Mouse (Mus musculus): ENCODE results near the gene Htr2b.

Htr2b gene

DNA sequence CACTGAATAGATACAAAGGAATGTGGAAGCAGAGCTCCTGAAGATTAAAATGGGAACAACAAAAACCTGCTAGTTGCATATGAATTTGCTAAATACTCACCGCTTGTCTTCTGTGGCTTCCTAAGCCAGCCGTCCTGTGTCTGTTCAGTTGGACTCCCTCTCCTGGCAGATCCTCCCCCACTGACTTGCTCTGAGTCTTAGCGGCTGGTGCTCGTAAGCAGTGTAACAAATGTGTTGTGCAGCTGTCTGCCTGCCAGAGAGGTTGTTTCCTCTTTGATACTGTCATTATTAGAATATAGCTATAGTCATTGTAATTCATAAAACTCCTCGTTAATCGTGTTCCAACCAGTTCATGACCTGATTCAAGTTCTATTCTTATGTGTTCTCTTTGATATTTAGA lies at the start of gene Htr2b:
Htr2b (minus strand) TSS at position 192 of the 400 bp plus-strand sequence.
- no peak for DNase-seq (ENCODE audit: low read depth, low spot score)

- no peak for DNase-seq (ENCODE audit: low read depth, low spot score)
Observed at GRCm38 (mm10) chr1:86161061-86161460, 49.3 kb upstream of the Htr2b start.

GRCm38 (mm10) chr1:86160479-86160878 lies 48.7 kb upstream of the Htr2b start:
- DNase-seq (ENCODE audit: low read depth, low spot score) = no peak

- DNase-seq (ENCODE audit: low read depth, low spot score) = no peak
Observed at GRCm38 (mm10) chr1:86160059-86160458, 48.3 kb upstream of the Htr2b start.

DNA sequence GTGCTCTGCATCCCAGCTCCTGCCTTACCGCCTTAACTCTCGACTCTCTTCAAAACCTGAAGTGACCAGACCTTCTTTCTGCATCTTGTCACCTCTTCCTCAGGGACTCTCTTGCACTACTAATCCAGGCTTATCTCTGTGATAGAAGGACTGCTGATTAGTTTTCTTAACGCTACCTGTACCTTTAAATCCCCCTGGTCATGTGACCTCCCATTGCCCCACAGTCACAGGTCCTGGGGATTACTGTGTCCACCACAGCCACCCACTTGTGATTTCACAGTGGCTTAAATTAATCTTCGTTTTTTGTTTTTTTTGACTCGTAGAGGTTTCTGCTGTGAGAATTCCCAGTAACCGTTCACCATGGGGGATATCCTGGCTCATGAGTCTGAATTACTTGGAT lies 44.8 kb upstream of the Htr2b start:
- DNase-seq (ENCODE audit: low read depth, low spot score) = no peak

DNA sequence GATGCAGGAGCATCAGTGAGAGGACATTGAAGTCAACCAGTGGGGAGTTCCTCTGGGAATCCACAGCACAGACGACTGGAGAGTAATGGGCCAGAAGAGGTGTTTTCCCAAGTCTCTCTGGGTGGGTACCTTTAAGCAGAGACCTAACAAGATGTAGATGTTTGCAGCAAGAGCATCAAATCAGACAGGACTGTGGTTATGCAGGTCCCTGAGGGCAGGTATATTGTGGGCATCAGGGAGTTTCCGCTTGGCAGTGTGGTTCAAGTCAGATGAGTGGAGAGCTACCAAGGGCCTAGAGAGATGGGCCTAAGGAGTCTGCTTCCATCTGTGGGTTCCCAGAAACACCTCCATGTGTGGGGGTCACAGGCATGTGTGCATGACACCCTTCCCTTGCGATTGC lies 44.3 kb upstream of the Htr2b start:
- no peak for DNase-seq (ENCODE audit: low read depth, low spot score)

DNA sequence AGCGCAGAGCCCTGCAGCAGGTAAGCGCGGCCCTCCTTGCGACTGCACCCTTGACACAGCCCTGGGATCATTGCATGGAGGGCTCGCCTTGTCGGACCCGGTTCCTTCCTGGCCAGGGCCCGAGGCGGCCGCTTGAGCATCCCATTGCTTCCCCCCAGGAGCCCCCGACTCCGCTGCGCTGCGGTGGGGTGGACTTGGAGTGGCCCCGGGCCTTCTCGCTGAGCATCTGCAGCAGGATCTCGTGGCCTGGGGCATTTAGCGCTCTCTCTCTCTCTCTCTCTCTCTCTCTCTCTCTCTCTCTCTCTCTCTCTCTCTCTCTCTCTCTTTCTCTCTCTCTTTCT lies 43.0 kb upstream of the Htr2b start:
- DNase-seq (ENCODE audit: low read depth, low spot score) = no peak

DNA sequence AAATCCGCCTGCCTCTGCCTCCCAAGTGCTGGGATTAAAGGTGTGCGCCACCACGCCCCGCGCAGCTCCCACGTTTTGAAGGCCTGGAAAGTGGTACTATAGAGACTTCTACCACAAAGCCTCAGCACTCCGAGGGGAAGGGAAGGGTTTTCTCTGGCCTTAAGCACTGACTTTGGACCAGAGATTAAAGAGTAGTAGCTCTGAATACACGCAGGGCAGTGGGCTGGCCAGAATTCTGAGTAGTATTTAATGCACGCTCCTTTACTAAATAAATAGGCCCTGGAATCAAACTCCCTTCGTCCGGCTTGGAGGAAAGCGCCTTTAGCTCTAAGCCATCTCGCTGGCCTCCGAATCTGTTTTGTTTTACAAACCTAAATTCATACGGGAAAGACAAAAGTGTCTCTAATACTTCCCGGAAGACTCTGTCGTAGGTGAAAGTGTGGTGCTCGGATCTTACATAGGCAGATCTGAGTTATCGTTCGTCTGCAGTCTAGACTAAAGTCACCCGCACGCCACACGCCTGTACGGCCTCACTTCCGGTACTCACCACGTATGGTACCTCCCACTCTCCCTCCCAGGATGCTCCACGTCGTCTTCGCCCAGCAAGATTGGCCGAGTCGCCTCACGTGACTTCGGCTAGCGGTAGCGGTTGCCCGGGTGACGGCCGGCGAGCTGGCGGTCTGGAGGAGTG lies 42.5 kb upstream of the Htr2b start, which contains the start of gene Armc9:
Armc9 (plus strand) TSS at position 648 of the 691 bp plus-strand sequence.
- DNase-seq (ENCODE audit: low read depth, low spot score) = peak; percentile 93

DNA sequence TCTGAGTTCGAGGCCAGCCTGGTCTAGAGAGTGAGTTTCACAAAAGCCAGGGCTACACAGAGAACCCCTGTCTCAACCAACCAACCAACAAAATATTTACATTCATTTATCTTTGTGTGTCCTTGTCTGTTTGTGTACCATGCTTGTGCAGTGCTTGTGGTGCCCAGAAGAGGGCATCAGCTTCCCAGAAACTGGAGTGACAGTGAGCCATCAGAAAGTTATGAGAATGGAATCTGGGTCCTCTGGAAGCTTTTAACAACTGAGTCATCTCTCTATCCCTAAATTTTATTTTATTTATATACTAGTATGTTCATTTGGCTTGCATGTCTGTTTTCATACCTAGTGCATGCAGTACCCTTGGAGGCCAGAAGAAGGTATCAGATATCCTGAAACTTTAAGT lies 40.8 kb upstream of the Htr2b start:
- no peak for DNase-seq (ENCODE audit: low read depth, low spot score)

DNA sequence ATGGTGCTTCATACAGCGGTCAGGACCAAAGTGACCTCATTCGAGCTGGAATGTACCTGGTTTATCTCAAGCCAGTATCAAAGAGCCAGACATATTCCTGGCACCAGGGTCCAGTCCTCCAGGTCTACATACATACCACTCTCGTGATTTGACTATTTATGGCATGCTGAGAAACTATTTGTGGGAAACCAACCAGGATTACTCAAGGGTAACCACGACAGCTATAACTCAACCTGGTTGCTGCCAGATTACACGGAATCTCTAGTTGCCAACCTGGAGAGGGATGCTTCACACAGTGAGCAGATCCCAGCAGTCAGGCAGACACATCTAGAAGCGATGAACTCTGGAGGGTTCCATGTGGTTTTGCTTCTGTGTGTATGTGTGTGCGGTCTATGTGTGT lies 39.6 kb upstream of the Htr2b start:
- DNase-seq (ENCODE audit: low read depth, low spot score) = no peak

DNA sequence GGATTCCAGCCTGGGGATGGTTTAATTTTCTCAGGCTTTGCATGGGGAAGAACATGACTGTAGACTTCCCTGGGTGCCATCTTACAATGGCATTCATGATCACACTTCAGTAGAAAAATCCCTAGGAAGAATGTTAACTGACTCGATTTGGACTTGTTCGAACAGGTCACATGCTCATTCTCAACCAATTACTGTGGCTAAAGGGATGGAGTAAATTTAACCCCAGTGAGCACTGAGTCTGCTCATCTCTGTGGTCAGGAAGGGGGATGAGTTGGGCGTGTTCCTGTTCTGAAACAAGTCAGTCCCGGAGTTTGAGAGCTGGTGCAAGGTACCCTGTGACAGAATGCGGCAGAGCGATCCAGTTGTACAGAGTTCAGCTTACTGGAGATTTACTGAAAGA lies 39.2 kb upstream of the Htr2b start:
- DNase-seq (ENCODE audit: low read depth, low spot score) = no peak

- DNase-seq (ENCODE audit: low read depth, low spot score) = no peak
Observed at GRCm38 (mm10) chr1:86148161-86148560, 36.4 kb upstream of the Htr2b start.

DNA sequence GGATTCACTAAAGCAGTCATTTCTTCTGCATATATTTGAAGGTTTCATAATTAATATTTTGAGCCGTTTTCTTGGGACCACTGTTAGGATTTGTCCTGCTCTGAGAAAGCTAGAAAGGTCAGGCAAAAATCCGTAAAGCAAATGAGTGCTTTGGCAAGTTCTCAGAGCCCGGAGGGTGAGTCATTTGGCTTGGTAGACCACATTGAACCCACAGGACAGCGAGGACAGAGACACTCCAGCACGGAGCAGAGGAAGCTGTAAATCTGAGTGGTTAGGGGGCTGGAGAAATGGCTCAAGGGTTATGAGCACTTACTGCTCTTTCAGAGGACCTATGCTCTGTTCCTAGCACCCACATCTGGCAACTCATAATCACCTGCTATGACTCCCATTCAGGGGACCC lies 35.8 kb upstream of the Htr2b start:
- DNase-seq (ENCODE audit: low read depth, low spot score) = no peak

- no peak for DNase-seq (ENCODE audit: low read depth, low spot score)
Observed at GRCm38 (mm10) chr1:86146293-86146692, 34.5 kb upstream of the Htr2b start.

DNA sequence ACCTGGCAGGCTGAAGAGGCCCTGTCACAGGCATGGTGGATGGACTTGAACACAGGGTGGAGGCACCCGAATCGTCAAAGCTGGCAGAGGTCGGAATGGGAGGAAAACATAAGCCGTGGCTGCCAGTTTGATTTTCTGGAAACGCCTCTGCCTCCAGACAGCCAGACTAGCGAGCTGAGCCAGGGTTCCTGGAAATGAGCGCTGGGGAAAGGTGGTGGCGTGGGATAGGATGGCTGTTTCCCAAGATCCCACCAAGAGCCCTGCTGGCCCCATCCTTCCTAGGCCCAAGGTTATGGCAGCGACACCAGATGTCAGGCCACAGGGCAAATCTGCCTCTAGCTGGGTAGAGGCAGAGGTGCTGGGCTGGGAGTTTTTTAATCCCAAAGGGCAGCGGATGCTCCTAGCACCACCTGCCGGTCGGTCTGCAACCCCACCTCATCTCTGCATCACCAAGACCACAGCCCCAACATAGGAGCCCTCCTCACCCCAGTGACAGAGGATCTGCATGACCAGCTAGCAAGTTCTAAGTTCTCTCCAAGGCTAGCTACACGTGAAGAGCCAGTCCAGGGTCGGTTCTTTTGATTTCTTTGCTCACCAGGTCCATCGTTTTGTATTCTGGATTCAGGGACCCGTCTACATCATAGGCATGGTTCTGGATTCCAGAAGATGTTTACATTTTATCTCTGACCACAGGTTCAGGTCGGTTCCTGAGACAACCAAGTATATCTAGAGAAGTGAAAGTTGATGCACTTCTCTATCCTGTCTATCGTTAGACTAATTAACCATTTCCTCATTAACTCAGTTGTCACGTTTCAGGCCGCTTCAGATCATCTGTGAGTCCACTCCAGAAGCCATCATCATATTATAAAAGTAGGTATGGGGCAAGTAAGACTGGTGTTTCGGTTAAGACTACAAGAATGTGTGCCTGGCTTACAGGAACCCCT lies 32.5 kb upstream of the Htr2b start:
- no peak for DNase-seq (ENCODE audit: low read depth, low spot score)

DNA sequence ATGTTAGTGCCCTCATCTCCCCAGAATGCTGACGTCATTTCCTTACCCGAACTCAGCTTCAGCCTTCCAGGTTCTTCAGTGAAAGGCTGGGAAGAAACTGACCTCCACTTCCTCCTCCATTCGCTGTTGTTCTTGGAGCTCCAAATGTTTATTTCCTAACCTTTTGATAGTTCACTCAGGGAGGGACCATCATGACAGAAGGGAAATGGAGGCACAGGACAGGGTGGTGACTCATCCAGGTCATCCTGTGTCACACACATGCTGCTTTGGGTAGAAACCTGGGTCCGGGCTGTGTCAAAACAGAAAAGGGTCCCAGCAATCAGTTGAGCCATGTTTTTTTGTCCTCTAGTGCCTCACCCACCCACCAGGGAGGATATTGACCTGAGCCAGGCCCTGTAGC lies 31.4 kb upstream of the Htr2b start:
- no peak for DNase-seq (ENCODE audit: low read depth, low spot score)

DNA sequence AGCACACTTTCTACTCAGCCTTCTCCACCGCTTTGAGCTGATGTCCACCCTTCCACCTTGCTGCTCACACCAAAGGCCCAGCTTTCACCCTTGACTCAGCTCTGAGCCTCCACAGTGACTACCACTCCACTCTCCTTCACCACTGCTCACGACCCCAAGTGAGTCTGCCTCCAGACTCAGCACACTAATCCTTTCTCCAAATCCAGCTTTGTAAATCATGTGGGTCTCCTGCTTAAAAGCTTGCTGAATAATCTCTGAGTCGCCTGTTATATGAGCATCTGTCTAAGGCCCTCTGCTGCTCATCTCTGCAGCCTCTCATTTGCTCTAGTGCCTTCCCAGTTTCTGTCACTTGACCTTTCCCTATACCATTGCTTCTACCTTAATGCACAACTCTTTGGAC lies 29.3 kb upstream of the Htr2b start:
- DNase-seq (ENCODE audit: low read depth, low spot score) = no peak

DNA sequence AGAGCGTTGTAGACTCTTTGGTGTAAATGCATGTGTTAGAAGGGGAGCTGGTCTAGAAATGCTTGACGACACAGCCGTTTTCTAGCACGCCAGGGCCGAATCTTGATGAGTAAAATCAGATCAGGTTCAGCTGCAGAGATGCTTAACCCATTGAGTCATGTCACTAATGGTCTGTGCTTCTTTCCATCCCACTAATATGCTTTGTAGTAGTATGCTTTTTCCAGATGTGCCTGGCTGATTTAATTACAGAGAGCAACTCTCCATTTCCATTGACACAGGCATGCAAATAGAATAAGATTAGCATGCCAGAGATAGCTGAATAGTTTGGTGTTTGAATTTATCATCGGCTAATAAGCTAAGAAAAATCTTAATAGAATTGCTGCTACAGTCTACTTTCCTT lies 23.5 kb upstream of the Htr2b start:
- DNase-seq (ENCODE audit: low read depth, low spot score) = no peak

- DNase-seq (ENCODE audit: low read depth, low spot score) = no peak
Observed at GRCm38 (mm10) chr1:86133337-86133736, 21.6 kb upstream of the Htr2b start, which contains the start of gene Gm21972. Gm21972 (plus strand) TSS chr1:86133637.

GRCm38 (mm10) chr1:86126036-86126435 lies 14.3 kb upstream of the Htr2b start:
- DNase-seq (ENCODE audit: low read depth, low spot score) = no peak

- no peak for DNase-seq (ENCODE audit: low read depth, low spot score)
Observed at GRCm38 (mm10) chr1:86119549-86119948, 7.8 kb upstream of the Htr2b start.

DNA sequence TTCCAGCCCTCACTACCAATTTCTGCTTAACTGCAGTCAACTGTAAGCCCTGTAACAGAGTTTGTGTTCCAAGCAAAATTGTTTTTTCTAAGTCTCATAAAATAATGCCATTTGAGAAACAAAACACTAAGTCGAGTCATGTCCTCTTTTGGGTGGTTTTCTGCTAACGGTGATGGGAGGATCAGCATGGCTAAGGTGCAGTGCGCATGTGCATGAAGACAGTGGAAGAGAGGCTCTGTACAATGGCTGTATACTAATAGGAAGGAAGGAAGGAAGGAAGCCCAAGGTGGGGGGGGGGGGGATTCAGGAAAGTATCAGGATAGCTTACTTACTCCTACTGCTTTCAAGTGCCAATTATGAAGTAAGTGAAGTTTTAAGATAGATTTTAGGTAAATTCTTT lies 2.4 kb upstream of the Htr2b start:
- DNase-seq (ENCODE audit: low read depth, low spot score) = no peak

GRCm38 (mm10) chr1:86105054-86105453 lies 6.7 kb downstream of the Htr2b start:
- DNase-seq (ENCODE audit: low read depth, low spot score) = no peak

Measured in skeletal muscle tissue, adult 2 months (tissue).